Mouse (Mus musculus): Measurements from ENCODE around the gene Pf4.

GRCm38 (mm10) chr5:90777621-90778020 lies 5.4 kb downstream of the Pf4 start:
- no peak for TF ChIP-seq POLR2A (IDR thresholded peaks at IDR 0.05; ENCODE audit: insufficient read depth, low read depth, low read length)
- TF ChIP-seq CTCF (IDR thresholded peaks at IDR 0.05), result no peak

Data from heart, adult 2 months (tissue).